Mouse (Mus musculus) E14TG2a.4 (cell line): Measurements from ENCODE around the gene Fam20b.

Source experiments
- H3K27me3 ChIP-seq: 2 replicates; pipeline ENCODE4 v1.6.1; 2014; ENCODE audit warnings: low read length, control low read depth; ENCODE audit not compliant: insufficient read depth
- H3K36me3 ChIP-seq: 2 replicates; pipeline ENCODE4 v1.6.1; 2014; ENCODE audit warnings: low read length, control low read depth; ENCODE audit not compliant: insufficient read depth
- H3K4me1 ChIP-seq: replicated peaks from 2 replicates; pipeline ENCODE4 v1.6.1; 2014; ENCODE audit warnings: low read depth, low read length, control low read depth
- H3K4me3 ChIP-seq: replicated peaks from 2 replicates; pipeline ENCODE4 v1.5.1; 2014; ENCODE audit warnings: mild to moderate bottlenecking, low read length
- H3K9me3 ChIP-seq: 2 replicates; pipeline ENCODE4 v1.6.1; 2014; ENCODE audit warnings: low read length, control low read depth
- CTCF ChIP-seq: conservative IDR thresholded peaks from 2 replicates; pipeline ENCODE4 v1.5.1; 2014; ENCODE audit warnings: low read length
- NANOG ChIP-seq: IDR thresholded peaks from 2 replicates; pipeline ENCODE4 v1.6.1; 2014; ENCODE audit warnings: borderline replicate concordance, low read length, mixed read lengths
- POU5F1 ChIP-seq: IDR thresholded peaks from 2 replicates; pipeline ENCODE4 v1.6.1; 2014; ENCODE audit warnings: low read length, borderline replicate concordance

Fam20b gene

GRCm38 (mm10) chr1:156676596-156676995 lies 42.3 kb downstream of the Fam20b start:
- TF ChIP-seq CTCF (no peak), POU5F1 (no peak), NANOG (no peak)
- H3K4me1 ChIP-seq, result peaks cover 68% of the 10 kb centered on the region
- H3K36me3 ChIP-seq, result peaks cover 21% of the 10 kb centered on the region
- H3K9me3 ChIP-seq, result no peaks in the 10 kb centered on the region
- H3K27me3 ChIP-seq, result peaks cover 7% of the 10 kb centered on the region
- H3K4me3 ChIP-seq, result no peak overlapping the region

- H3K27me3 ChIP-seq, result peaks cover 7% of the 10 kb centered on the region
- no peaks in the 10 kb centered on the region for H3K9me3 ChIP-seq
- H3K36me3 ChIP-seq, result peaks cover 21% of the 10 kb centered on the region
- peaks cover 69% of the 10 kb centered on the region for H3K4me1 ChIP-seq
- no peak overlapping the region for H3K4me3 ChIP-seq
- TF ChIP-seq CTCF (peak; percentile 98), POU5F1 (no peak)
These were observed 42.7 kb downstream of the Fam20b start for GRCm38 (mm10) chr1:156676171-156676570.

GRCm38 (mm10) chr1:156674195-156675000 lies 44.5 kb downstream of the Fam20b start, which contains the start of gene Tor3a:
Tor3a (minus strand) TSS chr1:156674356.
- peaks cover 7% of the 10 kb centered on the region for H3K27me3 ChIP-seq
- no peak for TF ChIP-seq POU5F1
- H3K9me3 ChIP-seq, result no peaks in the 10 kb centered on the region
- peaks cover 73% of the 10 kb centered on the region for H3K4me1 ChIP-seq
- peak within 1 kb of the TSS; percentile 82 for H3K4me3 ChIP-seq
- peaks cover 12% of the 10 kb centered on the region for H3K36me3 ChIP-seq

GRCm38 (mm10) chr1:156673476-156674194 lies 45.3 kb downstream of the Fam20b start:
- Histone ChIP-seq H3K4me1 (peaks cover 77% of the 10 kb centered on the region), H3K36me3 (peaks cover 12% of the 10 kb centered on the region), H3K9me3 (no peaks in the 10 kb centered on the region), H3K27me3 (peaks cover 7% of the 10 kb centered on the region), H3K4me3 (peak overlapping the region; percentile 82)
- TF ChIP-seq POU5F1, result no peak
- TF ChIP-seq CTCF, result no peak
- TF ChIP-seq NANOG, result no peak

GRCm38 (mm10) chr1:156672720-156673475 lies 46.0 kb downstream of the Fam20b start:
- Histone ChIP-seq H3K36me3 (peaks cover 12% of the 10 kb centered on the region), H3K9me3 (no peaks in the 10 kb centered on the region), H3K4me3 (peak overlapping the region; percentile 82), H3K4me1 (peaks cover 80% of the 10 kb centered on the region), H3K27me3 (peaks cover 7% of the 10 kb centered on the region)
- no peak for TF ChIP-seq NANOG
- TF ChIP-seq CTCF, result no peak
- TF ChIP-seq POU5F1, result no peak

GRCm38 (mm10) chr1:156671921-156672320 lies 47.0 kb downstream of the Fam20b start:
- Histone ChIP-seq H3K36me3 (peaks cover 12% of the 10 kb centered on the region), H3K4me1 (peaks cover 80% of the 10 kb centered on the region), H3K9me3 (no peaks in the 10 kb centered on the region), H3K27me3 (peaks cover 7% of the 10 kb centered on the region), H3K4me3 (no peak overlapping the region)
- TF ChIP-seq NANOG (no peak), CTCF (no peak), POU5F1 (no peak)

- H3K4me1 ChIP-seq, result peaks cover 92% of the 10 kb centered on the region
- H3K36me3 ChIP-seq, result peaks cover 27% of the 10 kb centered on the region
- H3K4me3 ChIP-seq, result peak overlapping the region; percentile 76
- no peaks in the 10 kb centered on the region for H3K9me3 ChIP-seq
- peak; percentile 79 for TF ChIP-seq NANOG
- TF ChIP-seq POU5F1, result no peak
- TF ChIP-seq CTCF, result no peak
- H3K27me3 ChIP-seq, result peaks cover 1% of the 10 kb centered on the region; the same call in 1 of the 2 replicates
These were observed 49.5 kb downstream of the Fam20b start for GRCm38 (mm10) chr1:156669208-156669983.
